Mouse (Mus musculus): ENCODE measurements around the gene Arhgap27.

- TF ChIP-seq CTCF (IDR thresholded peaks at IDR 0.05; ENCODE audit: low read depth, low read length) (no peak), POLR2A (IDR thresholded peaks at IDR 0.05; ENCODE audit: insufficient read depth, low read length) (no peak)
Measured at GRCm38 (mm10) chr11:103332890-103333651, 30.4 kb downstream of the Arhgap27 start.
